ENCODE assay signal across 18 mouse cellular contexts in genomic region chrX:15322958-15323357, GRCm38 (mm10).
DNase-seq lines count a peak whose midpoint lies in the region; ATAC-seq and TF ChIP-seq lines count a peak whose summit lies in the region.
"Had no signal": no experiment of that assay in that cellular context is flagged by ENCODE, and none has a peak within 500 bp of the region (broad histone marks: within the 10 kb centered on the region; RNA-seq: fewer than 3 reads in every experiment).

No protein-coding gene starts in this region.

- H3K4me1 ChIP-seq in hindbrain, embryonic 11.5 days (replicated peaks; ENCODE audit: control insufficient read depth, insufficient read depth, low read length) = no peaks in the 10 kb centered on the region
- no peaks in the 10 kb centered on the region for H3K4me1 ChIP-seq in hindbrain, embryonic 13.5 days (replicated peaks)
- no peaks in the 10 kb centered on the region for H3K4me1 ChIP-seq in lung, embryonic 16.5 days (replicated peaks; ENCODE audit: control insufficient read depth, insufficient read depth, low read length)
- no peaks in the 10 kb centered on the region for H3K4me1 ChIP-seq in lung, postnatal 0 days (ENCODE audit: insufficient read depth, low read depth, low read length)
- H3K4me1 ChIP-seq in limb, embryonic 13.5 days = no peaks in the 10 kb centered on the region
- H3K4me1 ChIP-seq: forebrain, embryonic 13.5 days; limb, embryonic 15.5 days had no signal

- H3K4me3 ChIP-seq in hindbrain, embryonic 11.5 days (ENCODE audit: low read depth, low read length) = no peak overlapping the region
- H3K4me3 ChIP-seq in hindbrain, embryonic 13.5 days = no peak overlapping the region
- H3K4me3 ChIP-seq in lung, embryonic 16.5 days (ENCODE audit: low read length) = no peak overlapping the region
- no peak overlapping the region for H3K4me3 ChIP-seq in lung, postnatal 0 days (ENCODE audit: low read depth, low read length)
- no peak overlapping the region for H3K4me3 ChIP-seq in limb, embryonic 13.5 days
- H3K4me3 ChIP-seq: forebrain, embryonic 13.5 days; heart, adult 2 months had no signal

- no peaks in the 10 kb centered on the region for H3K27me3 ChIP-seq in hindbrain, embryonic 11.5 days (ENCODE audit: control insufficient read depth, insufficient read depth, low read length)
- H3K27me3 ChIP-seq in hindbrain, embryonic 13.5 days = no peaks in the 10 kb centered on the region
- H3K27me3 ChIP-seq in lung, embryonic 16.5 days (ENCODE audit: control insufficient read depth, insufficient read depth, low read depth, low read length) = no peaks in the 10 kb centered on the region
- no peaks in the 10 kb centered on the region for H3K27me3 ChIP-seq in lung, postnatal 0 days (replicated peaks; ENCODE audit: insufficient read depth, low read length)
- no peaks in the 10 kb centered on the region for H3K27me3 ChIP-seq in limb, embryonic 13.5 days
- H3K27me3 ChIP-seq: forebrain, embryonic 13.5 days; limb, embryonic 15.5 days had no signal

- no peak overlapping the region for H3K9ac ChIP-seq in hindbrain, embryonic 11.5 days (ENCODE audit: low read depth, low read length)
- H3K9ac ChIP-seq in hindbrain, embryonic 13.5 days = no peak overlapping the region
- H3K9ac ChIP-seq in lung, embryonic 16.5 days (ENCODE audit: low read length) = no peak overlapping the region
- no peak overlapping the region for H3K9ac ChIP-seq in lung, postnatal 0 days (replicated peaks; ENCODE audit: low read depth)
- H3K9ac ChIP-seq in limb, embryonic 13.5 days = no peak overlapping the region
- H3K9ac ChIP-seq: forebrain, embryonic 13.5 days; limb, embryonic 15.5 days had no signal

- no peaks in the 10 kb centered on the region for H3K9me3 ChIP-seq in hindbrain, embryonic 11.5 days (ENCODE audit: control insufficient read depth, low read length)
- no peaks in the 10 kb centered on the region for H3K9me3 ChIP-seq in hindbrain, embryonic 13.5 days
- no peaks in the 10 kb centered on the region for H3K9me3 ChIP-seq in lung, embryonic 16.5 days (ENCODE audit: control insufficient read depth, low read length)
- no peaks in the 10 kb centered on the region for H3K9me3 ChIP-seq in lung, postnatal 0 days (ENCODE audit: low read length)
- H3K9me3 ChIP-seq in limb, embryonic 13.5 days = no peaks in the 10 kb centered on the region
- H3K9me3 ChIP-seq: forebrain, embryonic 13.5 days; limb, embryonic 15.5 days had no signal

- no peaks in the 10 kb centered on the region for H3K36me3 ChIP-seq in hindbrain, embryonic 11.5 days (ENCODE audit: control insufficient read depth, insufficient read depth, low read length)
- H3K36me3 ChIP-seq in hindbrain, embryonic 13.5 days = no peaks in the 10 kb centered on the region
- no peaks in the 10 kb centered on the region for H3K36me3 ChIP-seq in lung, embryonic 16.5 days (ENCODE audit: control insufficient read depth, insufficient read depth, low read length)
- no peaks in the 10 kb centered on the region for H3K36me3 ChIP-seq in lung, postnatal 0 days (ENCODE audit: insufficient read depth, low read length)
- H3K36me3 ChIP-seq in limb, embryonic 13.5 days = no peaks in the 10 kb centered on the region
- H3K36me3 ChIP-seq: limb, embryonic 15.5 days had no signal

- TF ChIP-seq CTCF in lung, postnatal 0 days (IDR thresholded peaks at IDR 0.05) = no peak

- H3K27ac ChIP-seq in hindbrain, embryonic 11.5 days (ENCODE audit: low read depth, low read length) = no peak overlapping the region
- no peak overlapping the region for H3K27ac ChIP-seq in hindbrain, embryonic 13.5 days
- no peak overlapping the region for H3K27ac ChIP-seq in lung, embryonic 16.5 days (ENCODE audit: low read length)
- H3K27ac ChIP-seq in lung, postnatal 0 days (ENCODE audit: low read length) = no peak overlapping the region
- H3K27ac ChIP-seq in limb, embryonic 13.5 days = no peak overlapping the region
- H3K27ac ChIP-seq: forebrain, embryonic 13.5 days; gastrocnemius, adult 2 months; heart, adult 2 months; limb, embryonic 15.5 days; stomach, postnatal 0 days had no signal

- DNase-seq in adrenal gland, adult 2 months = peak; percentile 2
- DNase-seq in adrenal gland, postnatal 14 days = no peak
- no peak for DNase-seq in hindbrain, embryonic 11.5 days (ENCODE audit: low spot score)
- no peak for DNase-seq in lung, postnatal 0 days (ENCODE audit: low spot score)
- DNase-seq in layer of hippocampus, adult 11-12 months (ENCODE audit: low spot score) = no peak
- DNase-seq: heart, adult 2 months; layer of hippocampus, postnatal 36 days; right cerebral cortex, adult 18-20 months; spleen, adult 18-20 months; thymus, postnatal 36 days had no signal

- TF ChIP-seq EP300 in lung, postnatal 0 days (IDR thresholded peaks at IDR 0.05) = no peak

- 0 out of 2 replicates have a peak, but pooled peaks have one; percentile 25 for ATAC-seq in hindbrain, embryonic 11.5 days (ENCODE audit: low FRiP score)
- ATAC-seq in hindbrain, embryonic 13.5 days (ENCODE audit: low FRiP score) = no peak
- ATAC-seq in lung, embryonic 16.5 days (ENCODE audit: low read depth) = peak; percentile 23; the same call in 1 of the 2 replicates
- no peak for ATAC-seq in lung, postnatal 0 days
- no peak for ATAC-seq in limb, embryonic 13.5 days (ENCODE audit: low FRiP score, low read depth)
- ATAC-seq: hindbrain, embryonic 16.5 days had no signal

- 39% methylated on average over 5 of the region's 5 CpGs for WGBS in hindbrain, embryonic 11.5 days
- WGBS in hindbrain, embryonic 13.5 days = 46% methylated on average over 5 of the region's 5 CpGs
- WGBS in lung, embryonic 16.5 days = 38% methylated on average over 5 of the region's 5 CpGs
- 29% methylated on average over 5 of the region's 5 CpGs for WGBS in lung, postnatal 0 days
- 37% methylated on average over 5 of the region's 5 CpGs for WGBS in limb, embryonic 13.5 days

- H3K4me2 ChIP-seq in hindbrain, embryonic 11.5 days (replicated peaks; ENCODE audit: low read depth, low read length) = no peak overlapping the region
- H3K4me2 ChIP-seq in hindbrain, embryonic 13.5 days = no peak overlapping the region
- H3K4me2 ChIP-seq in lung, embryonic 16.5 days (ENCODE audit: low read depth, low read length) = no peak overlapping the region
- H3K4me2 ChIP-seq in lung, postnatal 0 days (replicated peaks; ENCODE audit: low read depth, low read length) = no peak overlapping the region
- H3K4me2 ChIP-seq in limb, embryonic 13.5 days (replicated peaks) = peak overlapping the region; percentile 47
- H3K4me2 ChIP-seq: limb, embryonic 15.5 days had no signal

Comparison
In these comparisons a context has a peak if more than half of its experiments do, and no peak if none do; other contexts are left out.
1. ATAC-seq: peak in hindbrain, embryonic 11.5 days (single experiment) and lung, embryonic 16.5 days (single experiment); none in hindbrain, embryonic 13.5 days (single experiment), lung, postnatal 0 days (single experiment) and limb, embryonic 13.5 days (single experiment).